22 mouse cellular contexts compared by ENCODE assay signal in the genomic region with DNA sequence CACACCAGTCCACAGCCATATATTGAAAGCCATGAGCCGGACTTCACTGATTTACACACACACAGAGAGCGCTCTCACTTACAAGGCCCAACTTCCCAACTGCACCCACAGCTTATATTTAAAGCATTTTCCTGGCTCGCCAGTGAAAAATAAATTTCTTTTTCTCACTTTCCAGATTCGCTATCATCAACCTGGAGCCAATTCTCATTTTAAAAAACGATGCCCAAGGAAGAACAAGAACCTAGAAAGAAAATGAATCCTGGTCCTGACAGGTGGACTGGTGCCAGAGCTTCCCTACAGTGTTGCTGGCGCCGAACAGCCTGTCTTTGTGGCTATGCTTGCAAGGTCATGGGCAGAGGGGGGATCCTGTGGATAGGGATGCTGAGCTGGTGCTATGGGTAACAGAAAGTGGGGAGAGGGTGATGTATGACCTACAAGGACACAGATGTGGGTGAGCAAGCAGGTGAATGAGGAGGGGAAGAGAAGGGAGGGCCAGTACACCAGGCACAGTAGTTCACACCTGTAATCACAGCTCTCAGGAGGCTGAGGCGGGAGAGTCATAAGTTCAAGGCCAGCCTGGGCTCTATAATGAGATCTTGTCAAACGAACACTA. TPM values are rescaled to one million over a fixed set of nuclear protein-coding genes. Genes with fewer than 3 reads are reported as not detected.
DNase-seq lines count a peak whose midpoint lies in the region; ATAC-seq lines count a peak whose summit lies in the region.
"Had no signal": no experiment of that assay in that cellular context is flagged by ENCODE, and none has a peak within 500 bp of the region (broad histone marks: within the 10 kb centered on the region; RNA-seq: fewer than 3 reads in every experiment).

No protein-coding gene starts in this region.

- ATAC-seq in kidney, embryonic 16.5 days (ENCODE audit: low FRiP score, low TSS enrichment): no peak
- ATAC-seq: forebrain, embryonic 15.5 days; liver, postnatal 0 days; lung, postnatal 0 days had no signal

- H3K27ac ChIP-seq in kidney, embryonic 16.5 days (ENCODE audit: low read length): no peak overlapping the region
- H3K27ac ChIP-seq: embryonic facial prominence, embryonic 10.5 days; forebrain, embryonic 15.5 days; heart, embryonic 13.5 days; kidney, embryonic 15.5 days; limb, embryonic 12.5 days; macrophage; stomach, embryonic 15.5 days had no signal

- H3K4me3 ChIP-seq in kidney, embryonic 16.5 days (ENCODE audit: low read length): no peak overlapping the region
- H3K4me3 ChIP-seq: embryonic facial prominence, embryonic 10.5 days; forebrain, embryonic 15.5 days; heart, embryonic 13.5 days; kidney, embryonic 15.5 days; limb, embryonic 12.5 days; stomach, embryonic 15.5 days had no signal

- H3K27me3 ChIP-seq in kidney, embryonic 16.5 days (ENCODE audit: insufficient read depth, low read length): no peaks in the 10 kb centered on the region
- H3K27me3 ChIP-seq: forebrain, embryonic 15.5 days; heart, embryonic 13.5 days; kidney, embryonic 15.5 days; limb, embryonic 12.5 days; stomach, embryonic 15.5 days had no signal

- H3K36me3 ChIP-seq in kidney, embryonic 16.5 days (ENCODE audit: insufficient read depth, low read length): no peaks in the 10 kb centered on the region
- H3K36me3 ChIP-seq: embryonic facial prominence, embryonic 10.5 days; forebrain, embryonic 15.5 days; heart, embryonic 13.5 days; kidney, embryonic 15.5 days; limb, embryonic 12.5 days; stomach, embryonic 15.5 days had no signal

- H3K9me3 ChIP-seq in kidney, embryonic 16.5 days (ENCODE audit: low read length): no peaks in the 10 kb centered on the region
- H3K9me3 ChIP-seq: embryonic facial prominence, embryonic 10.5 days; forebrain, embryonic 15.5 days; heart, embryonic 13.5 days; kidney, embryonic 15.5 days; limb, embryonic 12.5 days; stomach, embryonic 15.5 days had no signal

- H3K4me1 ChIP-seq in kidney, embryonic 16.5 days (ENCODE audit: insufficient read depth, low read length): peaks cover 11% of the 10 kb centered on the region
- H3K4me1 ChIP-seq: heart, embryonic 13.5 days had no signal

- no peak overlapping the region for H3K4me2 ChIP-seq in kidney, embryonic 16.5 days (replicated peaks; ENCODE audit: low read depth, low read length)
- H3K4me2 ChIP-seq: forebrain, embryonic 15.5 days; heart, embryonic 13.5 days; kidney, embryonic 15.5 days; limb, embryonic 12.5 days; liver, embryonic 11.5 days; stomach, embryonic 15.5 days had no signal

- no peak overlapping the region for H3K9ac ChIP-seq in kidney, embryonic 16.5 days (replicated peaks; ENCODE audit: low read length)
- H3K9ac ChIP-seq: forebrain, embryonic 15.5 days; heart, embryonic 13.5 days; kidney, embryonic 15.5 days; limb, embryonic 12.5 days; liver, postnatal 0 days; stomach, embryonic 15.5 days had no signal

- peak; percentile 21 to 50 for DNase-seq in cerebellum, postnatal 4 days (ENCODE audit: low spot score in 2 of 2)
- DNase-seq in cerebellum, adult 9-10 months: no peak
- peak; percentile 78 for DNase-seq in left cerebral cortex, postnatal 4 days
- DNase-seq in left cerebral cortex, adult 8-10 months (ENCODE audit: low spot score in 2 of 2): no peak
- peak; percentile 32 for DNase-seq in right cerebral cortex, postnatal 25 days
- DNase-seq in right cerebral cortex, postnatal 36 days (ENCODE audit: low spot score in 2 of 2): no peak
- DNase-seq: adrenal gland, adult 2 months; kidney, adult 11 months; kidney, postnatal 4 days; liver, postnatal 0 days; midbrain, embryonic 14.5 days had no signal

- WGBS in kidney, embryonic 16.5 days: 91% methylated on average over 9 of the region's 9 CpGs

- intact Hi-C loops in left cerebral cortex, postnatal 4 days (cut with DNase I): no loop called here

RNA-seq across cellular contexts. Expression of a gene that starts 35.4 kb away (rescaled TPM):
- total RNA-seq in left cerebral cortex, postnatal 4 days (2021): 10 to 100 TPM; 21.8 to 24.4 TPM
- 10 to 100 TPM in 3 of 4 experiments, 1 to 10 TPM in 1; 8.4 to 13.3 (median 11.6) TPM for total RNA-seq in left cerebral cortex, adult 8-10 months (2022)
- polyA plus RNA-seq in kidney, embryonic 16.5 days (2015; fragmentation: Nextera tagmentation; extraction: Ambion mirVana): 38.1 and 42.2 TPM in 2 replicates
- total RNA-seq: MEL had no signal

Comparison
In these comparisons a context has a peak if more than half of its experiments do, and no peak if none do; other contexts are left out.
1. DNase-seq: peak in cerebellum, postnatal 4 days (2 of 2), left cerebral cortex, postnatal 4 days (single experiment) and right cerebral cortex, postnatal 25 days (single experiment); none in cerebellum, adult 9-10 months (single experiment), left cerebral cortex, adult 8-10 months (0 of 2) and right cerebral cortex, postnatal 36 days (0 of 2).